Mouse (Mus musculus) embryonic facial prominence, embryonic 13.5 days (tissue): ENCODE measurements around the gene Rplp1. TPM values are rescaled to one million over a fixed set of nuclear protein-coding genes. Genes with fewer than 3 reads are reported as not detected.

Experiments used
- ATAC-seq: fragments of 200-750 bp; cut with Nextera tagmentation; 2 replicates; pipeline ENCODE4 v1.8.0; 2017; ENCODE audit warnings: low read depth; ENCODE audit not compliant: insufficient number of reproducible peaks, insufficient read depth, low FRiP score, low TSS enrichment
- H3K27ac ChIP-seq: fragments of 300-500 bp; sonication (generic); 2 replicates; pipeline ENCODE4 v1.5.1; 2015; ENCODE audit warnings: moderate library complexity, mild to moderate bottlenecking, inconsistent platforms
- H3K27me3 ChIP-seq: fragments of 300-500 bp; sonication (generic); 2 replicates; pipeline ENCODE4 v1.6.1; 2015; ENCODE audit warnings: mild to moderate bottlenecking, inconsistent platforms
- H3K36me3 ChIP-seq: fragments of 300-500 bp; sonication (generic); 2 replicates; pipeline ENCODE4 v1.6.1; 2015; ENCODE audit warnings: mild to moderate bottlenecking, inconsistent platforms
- H3K4me1 ChIP-seq: fragments of 300-500 bp; sonication (generic); 2 replicates; pipeline ENCODE4 v1.6.1; 2015; ENCODE audit warnings: inconsistent platforms
- H3K4me2 ChIP-seq: fragments of 300-500 bp; sonication (generic); 2 replicates; pipeline ENCODE4 v1.6.1; 2015; ENCODE audit warnings: moderate library complexity, mild to moderate bottlenecking, inconsistent platforms
- H3K4me3 ChIP-seq: fragments of 300-500 bp; sonication (generic); 2 replicates; pipeline ENCODE4 v1.5.1; 2015; ENCODE audit warnings: mild to moderate bottlenecking, inconsistent platforms
- H3K9ac ChIP-seq: fragments of 300-500 bp; sonication (generic); 2 replicates; pipeline ENCODE4 v1.6.1; 2015; ENCODE audit warnings: mild to moderate bottlenecking, inconsistent platforms
- H3K9me3 ChIP-seq: fragments of 300-500 bp; sonication (generic); 2 replicates; pipeline ENCODE4 v1.6.1; 2016; ENCODE audit warnings: inconsistent platforms
- WGBS: fragments of 180-500 bp; shearing (Covaris S2); methylation state at CpG from one replicate; pipeline ENCODE4 v1.1.7; 2015; ENCODE audit warnings: mixed read lengths; 5-methylcytosine and 5-hydroxymethylcytosine counted together
- polyA plus RNA-seq: library from polyadenylated mRNA; unstranded; fragments of >200 nt; fragmentation: Nextera tagmentation; extraction: Ambion mirVana; gene quantifications from 2 replicates; pipeline ENCODE4 v1.2.1, GENCODE M21; 2015

The Rplp1 gene
- polyA plus RNA-seq, 1 experiment from 2014 or later = 1,557 TPM

DNA sequence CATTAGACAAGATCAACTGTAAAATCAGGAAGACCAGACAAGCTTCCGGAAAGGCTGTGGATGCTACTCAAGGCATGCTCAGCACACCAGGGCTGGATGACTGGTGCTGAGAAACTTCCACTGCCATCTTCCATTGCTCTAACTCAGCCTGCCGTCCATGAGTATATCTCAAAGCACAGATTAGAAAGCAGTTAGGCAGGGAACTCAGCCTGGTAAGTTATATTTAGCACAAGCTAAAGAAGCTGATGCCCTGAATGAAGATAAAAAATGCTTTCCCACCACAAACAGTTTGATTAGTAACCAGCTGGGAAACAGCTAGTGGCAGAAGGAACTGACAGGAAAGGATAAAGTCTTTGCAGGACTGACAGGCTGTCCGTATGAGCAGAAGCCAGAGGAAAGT lies 26.7 kb upstream of the Rplp1 start:
- Histone ChIP-seq H3K4me1 (0 out of 2 replicates have a peak, but pooled peaks cover 6% of the 10 kb centered on the region), H3K9ac (no peak overlapping the region), H3K36me3 (peaks cover 58% of the 10 kb centered on the region), H3K4me2 (no peak overlapping the region), H3K27me3 (no peaks in the 10 kb centered on the region), H3K4me3 (no peak overlapping the region), H3K9me3 (no peaks in the 10 kb centered on the region), H3K27ac (no peak overlapping the region)
- ATAC-seq = no peak
- WGBS = 90% methylated on average over 3 of the region's 3 CpGs

DNA sequence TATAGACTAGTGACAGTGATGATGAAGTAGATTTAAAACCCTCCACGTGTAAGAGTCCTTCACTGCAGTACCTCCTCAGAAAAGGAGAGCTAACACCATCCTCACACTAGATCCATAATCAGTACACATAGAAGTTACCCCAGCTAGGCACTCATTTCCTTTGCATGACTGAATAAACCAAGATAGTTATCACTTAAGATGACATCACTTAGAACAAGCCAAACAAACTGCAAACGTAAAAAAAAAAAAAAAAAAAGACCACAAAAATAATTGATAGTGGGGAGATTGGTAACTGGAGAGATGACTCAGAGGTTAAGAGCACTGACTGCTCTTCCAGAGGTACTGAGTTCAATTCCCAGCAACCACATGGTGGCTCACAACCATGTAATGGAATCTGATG lies 19.0 kb upstream of the Rplp1 start:
- Histone ChIP-seq H3K27ac (no peak overlapping the region), H3K27me3 (no peaks in the 10 kb centered on the region), H3K4me1 (no peaks in the 10 kb centered on the region), H3K9ac (no peak overlapping the region), H3K9me3 (no peaks in the 10 kb centered on the region), H3K4me2 (no peak overlapping the region), H3K36me3 (peaks cover 89% of the 10 kb centered on the region), H3K4me3 (no peak overlapping the region)
- no peak for ATAC-seq
- 76% methylated on average over 2 of the region's 2 CpGs for WGBS

DNA sequence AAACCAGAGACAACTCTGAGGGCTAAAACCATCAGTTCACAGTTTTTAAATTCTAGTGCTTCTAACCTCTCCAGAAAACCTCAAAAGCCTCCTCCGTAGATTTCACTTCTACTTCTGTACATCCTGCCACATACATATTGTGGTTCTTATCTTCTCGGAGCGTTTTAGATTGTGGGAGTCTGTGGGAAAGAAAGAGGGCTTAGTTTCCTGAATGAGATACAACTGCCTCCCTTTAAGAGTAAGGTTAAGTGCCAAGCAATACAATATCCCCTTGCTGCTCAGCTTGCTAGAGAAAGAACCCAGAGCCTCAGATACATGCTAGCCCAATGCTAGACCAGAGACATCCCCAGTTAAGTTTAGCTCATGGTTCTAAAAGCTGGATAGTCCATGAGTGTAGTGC lies 17.7 kb upstream of the Rplp1 start:
- no peak overlapping the region for H3K4me3 ChIP-seq
- no peak overlapping the region for H3K27ac ChIP-seq
- H3K4me2 ChIP-seq = no peak overlapping the region
- H3K36me3 ChIP-seq = peaks cover 91% of the 10 kb centered on the region
- no peaks in the 10 kb centered on the region for H3K27me3 ChIP-seq
- no peaks in the 10 kb centered on the region for H3K9me3 ChIP-seq
- ATAC-seq = no peak
- H3K4me1 ChIP-seq = no peaks in the 10 kb centered on the region
- 93% methylated on average over 3 of the region's 3 CpGs for WGBS
- H3K9ac ChIP-seq = no peak overlapping the region

DNA sequence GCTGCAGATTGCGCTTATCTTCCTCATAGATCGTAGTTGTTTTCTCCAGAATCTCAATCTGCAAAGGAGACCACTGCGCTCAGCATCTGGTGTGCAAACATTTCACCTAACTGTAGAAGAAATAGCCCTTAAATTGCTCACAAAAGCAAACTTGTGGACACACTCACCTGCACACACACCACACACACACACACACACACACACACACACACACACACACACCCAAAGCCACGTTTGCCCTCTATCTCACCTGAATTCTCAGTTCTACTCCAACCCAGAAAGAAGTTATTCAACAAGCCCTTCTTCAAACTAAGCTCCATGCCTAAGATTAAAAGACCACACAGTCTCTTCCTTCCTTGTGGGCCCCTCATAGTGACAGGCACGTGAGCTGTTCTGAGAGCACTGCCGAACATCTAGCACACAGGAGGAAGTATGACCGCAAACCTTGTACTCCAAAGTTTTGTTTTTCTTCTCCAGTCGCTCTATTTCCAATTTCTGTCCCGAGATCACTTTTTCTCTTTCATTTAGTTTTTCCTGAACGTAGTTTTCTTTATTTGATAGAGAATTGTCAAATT lies 10.8 kb upstream of the Rplp1 start:
- Histone ChIP-seq H3K27ac (no peak overlapping the region), H3K9ac (no peak overlapping the region), H3K36me3 (peaks cover 89% of the 10 kb centered on the region), H3K4me2 (no peak overlapping the region), H3K4me3 (no peak overlapping the region), H3K9me3 (no peaks in the 10 kb centered on the region), H3K27me3 (no peaks in the 10 kb centered on the region), H3K4me1 (no peaks in the 10 kb centered on the region)
- ATAC-seq = no peak
- WGBS = 94% methylated on average over 10 of the region's 10 CpGs

DNA sequence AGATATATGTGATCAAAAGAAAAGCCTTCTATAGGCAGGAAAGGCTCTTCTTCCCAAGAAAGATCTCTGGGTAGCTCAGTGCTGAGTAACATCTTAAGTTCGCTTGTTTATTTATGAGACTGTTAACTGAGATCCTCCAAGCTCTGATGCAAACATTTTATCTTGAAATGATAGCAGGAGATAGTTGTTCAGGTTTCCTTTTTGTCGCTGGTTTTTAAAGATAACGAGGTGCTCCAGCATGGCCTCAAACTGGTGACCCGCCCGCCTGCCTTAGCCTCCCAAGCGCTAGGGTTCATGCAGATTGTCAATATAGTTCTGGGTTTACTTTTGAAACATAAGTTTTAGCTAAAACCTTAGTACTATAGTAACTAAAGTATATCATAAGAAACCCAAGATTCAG lies 6.0 kb upstream of the Rplp1 start:
- no peaks in the 10 kb centered on the region for H3K9me3 ChIP-seq
- no peak overlapping the region for H3K4me3 ChIP-seq
- no peaks in the 10 kb centered on the region for H3K4me1 ChIP-seq
- H3K4me2 ChIP-seq = no peak overlapping the region
- no peaks in the 10 kb centered on the region for H3K27me3 ChIP-seq
- no peak overlapping the region for H3K9ac ChIP-seq
- 94% methylated on average over 6 of the region's 6 CpGs for WGBS
- peaks cover 72% of the 10 kb centered on the region for H3K36me3 ChIP-seq
- H3K27ac ChIP-seq = no peak overlapping the region
- ATAC-seq = no peak

DNA sequence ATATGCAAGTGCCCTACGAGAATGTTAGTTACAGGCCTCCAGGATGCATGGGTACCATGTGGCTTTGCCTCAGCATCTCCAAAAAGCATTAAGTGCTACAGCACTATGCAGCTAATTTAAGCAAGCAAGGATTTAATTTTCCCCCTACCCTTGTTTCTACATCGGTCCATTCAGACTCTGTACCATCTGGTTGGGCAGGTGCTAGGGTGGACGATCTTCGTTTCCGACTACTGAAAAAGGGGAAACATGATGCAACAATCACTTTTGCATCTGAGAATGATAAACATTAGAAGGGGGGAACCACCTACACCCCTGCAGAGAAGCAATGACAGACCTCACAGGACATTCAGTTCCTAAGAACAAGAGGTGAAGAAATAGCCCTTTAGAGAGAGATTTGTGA lies 5.1 kb upstream of the Rplp1 start:
- Histone ChIP-seq H3K4me3 (no peak overlapping the region), H3K9ac (no peak overlapping the region), H3K4me1 (no peaks in the 10 kb centered on the region), H3K27ac (no peak overlapping the region), H3K27me3 (no peaks in the 10 kb centered on the region), H3K36me3 (peaks cover 64% of the 10 kb centered on the region), H3K9me3 (no peaks in the 10 kb centered on the region), H3K4me2 (no peak overlapping the region)
- no peak for ATAC-seq
- 90% methylated on average over 5 of the region's 5 CpGs for WGBS

DNA sequence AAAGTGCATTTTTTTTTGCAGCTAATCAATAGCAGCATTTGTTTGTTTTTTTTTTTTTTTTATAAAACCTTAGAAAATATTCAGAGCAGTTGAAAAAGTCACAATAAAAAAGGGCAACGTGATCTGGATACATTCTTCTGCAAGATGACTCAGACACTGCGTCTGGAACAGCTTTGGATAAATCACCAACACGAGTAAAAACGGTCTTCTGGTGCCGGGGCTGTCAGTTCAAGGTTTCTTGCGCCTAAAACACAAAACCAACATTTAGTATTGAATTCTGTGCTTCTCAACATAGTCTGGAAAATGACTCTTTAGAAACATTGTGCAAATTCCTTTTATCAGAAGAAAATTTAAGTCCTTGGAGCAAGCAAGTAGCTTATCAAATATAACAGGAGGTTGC lies 3.1 kb upstream of the Rplp1 start:
- ATAC-seq = no peak
- Histone ChIP-seq H3K4me2 (no peak overlapping the region), H3K36me3 (peaks cover 58% of the 10 kb centered on the region), H3K27ac (no peak overlapping the region), H3K4me3 (no peak overlapping the region), H3K9ac (no peak overlapping the region), H3K9me3 (no peaks in the 10 kb centered on the region), H3K27me3 (no peaks in the 10 kb centered on the region), H3K4me1 (peaks cover 12% of the 10 kb centered on the region)
- WGBS = 74% methylated on average over 6 of the region's 6 CpGs

DNA sequence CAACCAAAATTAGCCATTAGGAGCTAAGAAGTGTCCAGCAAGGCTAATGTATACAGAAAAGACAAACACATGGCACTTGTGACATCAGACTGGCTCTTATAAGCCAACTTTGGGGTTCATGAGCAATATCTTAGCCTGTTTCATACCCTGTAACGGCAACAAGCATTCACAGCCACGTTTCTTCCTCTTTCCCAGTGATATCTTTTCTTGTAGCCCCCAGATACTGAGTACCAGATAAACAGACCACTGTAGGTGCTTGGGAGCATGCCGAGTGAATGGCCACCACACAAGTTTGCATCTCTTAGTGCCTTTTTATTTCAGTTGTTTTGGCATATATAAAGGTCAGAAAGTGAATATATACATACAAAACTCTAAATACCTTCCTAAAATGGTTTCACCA lies 2.6 kb upstream of the Rplp1 start:
- Histone ChIP-seq H3K4me1 (peaks cover 16% of the 10 kb centered on the region), H3K4me3 (no peak overlapping the region), H3K9me3 (no peaks in the 10 kb centered on the region), H3K27me3 (no peaks in the 10 kb centered on the region), H3K9ac (no peak overlapping the region), H3K4me2 (no peak overlapping the region), H3K36me3 (peaks cover 58% of the 10 kb centered on the region), H3K27ac (no peak overlapping the region)
- ATAC-seq = no peak
- 95% methylated on average over 3 of the region's 3 CpGs for WGBS

DNA sequence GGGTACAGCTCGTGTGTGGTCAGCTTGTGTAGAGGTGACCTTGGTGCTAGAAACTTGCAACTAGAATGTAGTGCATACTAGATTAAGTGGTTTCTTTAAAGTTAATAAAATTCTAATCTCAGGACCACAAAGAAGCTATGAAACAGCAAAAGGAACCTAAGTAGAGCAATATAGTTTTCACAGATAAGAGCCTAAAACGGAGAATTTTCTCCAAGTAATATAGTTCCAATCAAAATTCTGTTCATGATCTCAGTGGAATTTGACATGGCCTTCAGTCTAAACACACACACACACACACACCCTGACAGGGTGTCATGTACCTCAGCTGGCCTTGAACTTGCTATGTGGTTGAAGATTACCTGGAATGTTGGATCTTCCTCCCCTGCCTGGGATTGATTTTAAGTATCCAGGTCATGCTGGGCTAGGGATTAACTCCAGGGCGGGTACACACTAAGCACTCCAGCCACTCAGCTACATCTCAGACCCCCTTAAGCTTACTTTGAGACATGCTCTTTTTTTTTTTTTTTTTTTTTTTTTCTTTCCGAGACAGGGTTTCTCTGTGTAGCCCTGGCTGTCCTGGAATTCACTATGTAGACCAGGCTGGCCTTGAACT lies 1.2 kb upstream of the Rplp1 start:
- peak overlapping the region; percentile 95 for H3K9ac ChIP-seq
- peak overlapping the region; percentile 94 for H3K4me3 ChIP-seq
- peak overlapping the region; percentile 82 for H3K4me2 ChIP-seq
- peaks cover 20% of the 10 kb centered on the region for H3K4me1 ChIP-seq
- peaks cover 60% of the 10 kb centered on the region for H3K36me3 ChIP-seq
- 45% methylated on average over 4 of the region's 4 CpGs for WGBS
- peak overlapping the region; percentile 96 for H3K27ac ChIP-seq
- H3K9me3 ChIP-seq = no peaks in the 10 kb centered on the region
- no peaks in the 10 kb centered on the region for H3K27me3 ChIP-seq
- ATAC-seq = no peak

DNA sequence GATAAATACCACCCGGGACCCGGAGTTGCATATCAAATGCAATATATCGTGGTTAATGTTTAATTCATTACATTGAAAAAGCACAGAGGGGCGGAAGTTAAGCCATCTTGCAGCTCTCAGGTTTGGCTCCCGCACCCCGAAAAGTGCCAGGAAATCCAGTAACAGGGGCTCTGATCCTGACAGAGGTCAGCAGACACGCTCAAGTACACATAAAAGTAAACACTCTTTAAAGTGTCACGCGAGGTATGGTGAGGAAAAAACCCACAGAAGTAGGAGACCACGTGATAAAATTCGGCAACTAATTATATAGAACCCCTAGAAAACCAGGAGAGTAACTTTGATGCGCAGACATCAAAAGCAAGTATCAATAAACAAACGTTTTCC lies 567 bp upstream of the Rplp1 start:
- ATAC-seq = no peak
- Histone ChIP-seq H3K9ac (peak overlapping the region; percentile 95), H3K4me3 (peak overlapping the region; percentile 94), H3K27ac (peak overlapping the region; percentile 96), H3K27me3 (no peaks in the 10 kb centered on the region), H3K4me1 (peaks cover 20% of the 10 kb centered on the region), H3K4me2 (peak overlapping the region; percentile 82), H3K9me3 (no peaks in the 10 kb centered on the region), H3K36me3 (peaks cover 54% of the 10 kb centered on the region)
- 2% methylated on average over 13 of the region's 13 CpGs for whole genome bisulfite sequencing

DNA sequence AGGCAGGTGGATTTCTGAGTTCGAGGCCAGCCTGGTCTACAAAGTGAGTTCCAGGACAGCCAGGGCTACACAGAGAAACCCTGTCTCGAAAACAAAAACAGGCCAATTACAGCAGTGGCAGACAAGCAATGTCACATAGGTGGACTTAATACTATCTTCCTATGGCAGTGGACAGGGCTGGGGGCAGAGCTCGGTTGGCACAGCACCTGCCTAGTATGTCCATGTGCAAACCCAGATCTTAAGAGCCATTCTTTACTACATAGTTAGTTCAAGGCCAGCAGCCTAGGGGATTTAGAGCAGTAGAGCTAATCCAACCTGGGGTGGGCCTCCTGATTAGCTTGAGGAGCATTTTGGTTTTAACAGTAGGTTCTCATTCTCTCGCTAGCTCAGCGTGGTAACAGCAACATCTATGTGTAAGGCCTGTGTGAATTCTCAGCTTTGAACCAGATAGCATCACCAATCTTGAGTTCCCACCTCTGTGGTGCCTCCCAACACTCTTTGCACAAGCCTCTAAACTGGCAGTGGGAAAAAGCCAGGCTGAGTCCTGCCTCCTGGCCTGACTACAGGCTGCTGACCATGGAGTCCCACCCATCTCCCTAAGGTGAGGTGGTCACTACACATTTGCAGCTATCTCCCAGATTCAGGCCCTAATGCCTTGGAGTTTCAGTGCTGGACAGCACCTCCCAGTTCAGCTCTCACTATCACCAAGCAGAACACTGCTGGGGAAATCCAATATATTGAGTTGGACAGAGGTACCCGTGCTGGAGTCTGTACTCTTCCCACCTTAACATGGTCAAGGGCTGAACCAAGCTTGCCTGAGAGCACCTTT lies 2.8 kb downstream of the Rplp1 start:
- H3K4me3 ChIP-seq = no peak overlapping the region
- H3K4me2 ChIP-seq = no peak overlapping the region
- no peaks in the 10 kb centered on the region for H3K27me3 ChIP-seq
- H3K9me3 ChIP-seq = no peaks in the 10 kb centered on the region
- H3K4me1 ChIP-seq = peaks cover 20% of the 10 kb centered on the region
- H3K9ac ChIP-seq = no peak overlapping the region
- no peak for ATAC-seq
- H3K27ac ChIP-seq = no peak overlapping the region
- peaks cover 27% of the 10 kb centered on the region for H3K36me3 ChIP-seq
- 57% methylated on average over 6 of the region's 6 CpGs for WGBS
